ENCODE assay signal across 8 mouse cellular contexts in genomic region chr4:154105381-154106001, GRCm38 (mm10). TPM values are rescaled to one million over a fixed set of nuclear protein-coding genes. Genes with fewer than 3 reads are reported as not detected.
DNase-seq lines count a peak whose midpoint lies in the region; ATAC-seq and TF ChIP-seq lines count a peak whose summit lies in the region.

No protein-coding gene starts in this region.

- TF ChIP-seq CTCF in kidney, postnatal 0 days (IDR thresholded peaks at IDR 0.05; ENCODE audit: low read depth), result peak; percentile 84
- peak; percentile 98 for TF ChIP-seq CTCF in testis, adult 2 months (IDR thresholded peaks at IDR 0.05; ENCODE audit: control insufficient read depth, insufficient read depth, insufficient replicate concordance, low read depth, low read length)

- no peak for ATAC-seq in heart, embryonic 13.5 days (ENCODE audit: extremely low read depth, insufficient number of reproducible peaks, low FRiP score, low TSS enrichment)
- peak; percentile 53; the same call in 1 of the 2 replicates for ATAC-seq in kidney, postnatal 0 days (replicated peaks; ENCODE audit: low FRiP score, low read depth)
- ATAC-seq in liver, embryonic 13.5 days (ENCODE audit: low read depth), result peak; percentile 56
- ATAC-seq in neural tube, embryonic 12.5 days (ENCODE audit: low FRiP score, low read depth), result peak; percentile 58; the same call in 1 of the 2 replicates

- peak overlapping the region; percentile 21 for H3K4me3 ChIP-seq in embryonic facial prominence, embryonic 10.5 days
- peak overlapping the region; percentile 30 for H3K4me3 ChIP-seq in heart, embryonic 13.5 days
- H3K4me3 ChIP-seq in kidney, postnatal 0 days (replicated peaks; ENCODE audit: low read depth, low read length), result no peak overlapping the region
- H3K4me3 ChIP-seq in liver, embryonic 13.5 days (replicated peaks), result 0 out of 2 replicates have a peak overlapping the region, but pooled peaks have one; percentile 26
- H3K4me3 ChIP-seq in neural tube, embryonic 12.5 days, result 0 out of 2 replicates have a peak overlapping the region, but pooled peaks have one; percentile 3
- H3K4me3 ChIP-seq in testis, adult 2 months (ENCODE audit: control insufficient read depth, low read depth, low read length), result no peak overlapping the region; the same call in 1 of the 2 replicates

- 29% methylated on average over 20 of the region's 20 CpGs for WGBS in embryonic facial prominence, embryonic 10.5 days
- WGBS in heart, embryonic 13.5 days, result 29% methylated on average over 20 of the region's 20 CpGs
- 23% methylated on average over 20 of the region's 20 CpGs for WGBS in kidney, postnatal 0 days
- WGBS in liver, embryonic 13.5 days (ENCODE audit: insufficient replicate concordance), result 23% methylated on average over 20 of the region's 20 CpGs
- WGBS in neural tube, embryonic 12.5 days, result 27% methylated on average over 20 of the region's 20 CpGs

- no peaks in the 10 kb centered on the region for H3K36me3 ChIP-seq in embryonic facial prominence, embryonic 10.5 days (replicated peaks)
- H3K36me3 ChIP-seq in heart, embryonic 13.5 days, result no peaks in the 10 kb centered on the region
- no peaks in the 10 kb centered on the region for H3K36me3 ChIP-seq in kidney, postnatal 0 days (ENCODE audit: insufficient read depth, low read length)
- H3K36me3 ChIP-seq in liver, embryonic 13.5 days, result no peaks in the 10 kb centered on the region
- H3K36me3 ChIP-seq in neural tube, embryonic 12.5 days, result no peaks in the 10 kb centered on the region
- H3K36me3 ChIP-seq in testis, adult 2 months (ENCODE audit: control insufficient read depth, insufficient read depth, low read length), result no peaks in the 10 kb centered on the region

- H3K4me1 ChIP-seq in embryonic facial prominence, embryonic 10.5 days, result peaks cover 17% of the 10 kb centered on the region
- H3K4me1 ChIP-seq in heart, embryonic 13.5 days, result 0 out of 2 replicates have a peak, but pooled peaks cover 3% of the 10 kb centered on the region
- H3K4me1 ChIP-seq in kidney, postnatal 0 days (replicated peaks; ENCODE audit: insufficient read depth, low read length), result peaks cover 4% of the 10 kb centered on the region; the same call in 1 of the 2 replicates
- peaks cover 7% of the 10 kb centered on the region for H3K4me1 ChIP-seq in liver, embryonic 13.5 days (replicated peaks)
- peaks cover 6% of the 10 kb centered on the region; the same call in 1 of the 2 replicates for H3K4me1 ChIP-seq in neural tube, embryonic 12.5 days
- H3K4me1 ChIP-seq in testis, adult 2 months (ENCODE audit: control insufficient read depth, insufficient read depth, low read length), result peaks cover 9% of the 10 kb centered on the region

- DNase-seq in B cell, adult 2 months, result peak; percentile 70
- peak; percentile 70 for DNase-seq in adrenal gland, postnatal 10 days
- peak; percentile 80 for DNase-seq in embryonic facial prominence, embryonic 10.5 days (ENCODE audit: low spot score)
- DNase-seq in kidney, postnatal 0 days (ENCODE audit: low spot score), result peak; percentile 67
- peak; percentile 54 for DNase-seq in liver, embryonic 13.5 days

- no peak overlapping the region for H3K9ac ChIP-seq in heart, embryonic 13.5 days
- no peak overlapping the region for H3K9ac ChIP-seq in kidney, postnatal 0 days (ENCODE audit: low read depth, low read length)
- H3K9ac ChIP-seq in liver, embryonic 13.5 days, result 0 out of 2 replicates have a peak overlapping the region, but pooled peaks have one; percentile 9
- H3K9ac ChIP-seq in neural tube, embryonic 12.5 days, result no peak overlapping the region

- peaks cover 60% of the 10 kb centered on the region for H3K27me3 ChIP-seq in embryonic facial prominence, embryonic 10.5 days (replicated peaks; ENCODE audit: low read depth, poor library complexity, severe bottlenecking)
- peaks cover 98% of the 10 kb centered on the region for H3K27me3 ChIP-seq in heart, embryonic 13.5 days (replicated peaks)
- no peaks in the 10 kb centered on the region for H3K27me3 ChIP-seq in kidney, postnatal 0 days (ENCODE audit: insufficient read depth, low read length)
- H3K27me3 ChIP-seq in liver, embryonic 13.5 days, result peaks cover 72% of the 10 kb centered on the region
- peaks cover 21% of the 10 kb centered on the region for H3K27me3 ChIP-seq in neural tube, embryonic 12.5 days (replicated peaks)
- H3K27me3 ChIP-seq in testis, adult 2 months (ENCODE audit: control insufficient read depth, insufficient read depth, low read length), result no peaks in the 10 kb centered on the region

- TF ChIP-seq POLR2A in testis, adult 2 months (IDR thresholded peaks at IDR 0.05; ENCODE audit: control insufficient read depth, low read depth, low read length), result no peak

- no peak overlapping the region for H3K27ac ChIP-seq in embryonic facial prominence, embryonic 10.5 days (replicated peaks)
- no peak overlapping the region for H3K27ac ChIP-seq in heart, embryonic 13.5 days (replicated peaks)
- H3K27ac ChIP-seq in kidney, postnatal 0 days, result no peak overlapping the region
- H3K27ac ChIP-seq in liver, embryonic 13.5 days, result no peak overlapping the region
- no peak overlapping the region for H3K27ac ChIP-seq in neural tube, embryonic 12.5 days
- no peak overlapping the region for H3K27ac ChIP-seq in testis, adult 2 months (ENCODE audit: control insufficient read depth, insufficient read depth, low read depth, low read length)

- no peaks in the 10 kb centered on the region for H3K9me3 ChIP-seq in embryonic facial prominence, embryonic 10.5 days
- H3K9me3 ChIP-seq in heart, embryonic 13.5 days, result no peaks in the 10 kb centered on the region
- no peaks in the 10 kb centered on the region for H3K9me3 ChIP-seq in kidney, postnatal 0 days (replicated peaks; ENCODE audit: low read length)
- H3K9me3 ChIP-seq in liver, embryonic 13.5 days (replicated peaks), result no peaks in the 10 kb centered on the region
- H3K9me3 ChIP-seq in neural tube, embryonic 12.5 days, result no peaks in the 10 kb centered on the region

- H3K4me2 ChIP-seq in heart, embryonic 13.5 days, result peak overlapping the region; percentile 58
- peak overlapping the region; percentile 43 for H3K4me2 ChIP-seq in kidney, postnatal 0 days (ENCODE audit: low read length)
- H3K4me2 ChIP-seq in liver, embryonic 13.5 days, result peak overlapping the region; percentile 56
- peak overlapping the region; percentile 49 for H3K4me2 ChIP-seq in neural tube, embryonic 12.5 days (replicated peaks)

RNA-seq across cellular contexts. Expression of gene Trp73, which starts 34.5 kb away (rescaled TPM):
- under 1 TPM in 1 of 2 experiments, not detected in 1; 0.15 TPM for total RNA-seq in adrenal gland, postnatal 10 days (2021)
- 0.59 and 0.97 TPM in 2 replicates for polyA plus RNA-seq in embryonic facial prominence, embryonic 10.5 days (2016; fragmentation: Nextera tagmentation; extraction: Ambion mirVana)
- polyA plus RNA-seq in heart, embryonic 13.5 days (2015; fragmentation: Nextera tagmentation; extraction: Ambion mirVana), result 0.07 and 0.10 TPM in 2 replicates
- polyA plus RNA-seq in kidney, postnatal 0 days (2015; fragmentation: Nextera tagmentation; extraction: Ambion mirVana), result 0.25 and 0.26 TPM in 2 replicates
- 0.17 TPM in 1 of 2 replicates, not detected in the other for polyA plus RNA-seq in liver, embryonic 13.5 days (2015; fragmentation: Nextera tagmentation; extraction: Ambion mirVana)
- 0.15 and 0.50 TPM in 2 replicates for polyA plus RNA-seq in neural tube, embryonic 12.5 days (2016; fragmentation: Nextera tagmentation; extraction: Ambion mirVana)
- 0.17 and 0.48 TPM in 2 replicates for polyA plus RNA-seq in testis, adult 2 months (2012; rRNA removed)

RNA-seq across cellular contexts. Expression of gene Wrap73, which starts 36.7 kb away (rescaled TPM):
- total RNA-seq in adrenal gland, postnatal 10 days (2021), result 10 to 100 TPM; 15.2 to 19.1 TPM
- polyA plus RNA-seq in embryonic facial prominence, embryonic 10.5 days (2016; fragmentation: Nextera tagmentation; extraction: Ambion mirVana), result 45.5 and 50.1 TPM in 2 replicates
- polyA plus RNA-seq in heart, embryonic 13.5 days (2015; fragmentation: Nextera tagmentation; extraction: Ambion mirVana), result 22.6 and 24.3 TPM in 2 replicates
- polyA plus RNA-seq in kidney, postnatal 0 days (2015; fragmentation: Nextera tagmentation; extraction: Ambion mirVana), result 28.5 and 31.8 TPM in 2 replicates
- 26.9 and 29.9 TPM in 2 replicates for polyA plus RNA-seq in liver, embryonic 13.5 days (2015; fragmentation: Nextera tagmentation; extraction: Ambion mirVana)
- polyA plus RNA-seq in neural tube, embryonic 12.5 days (2016; fragmentation: Nextera tagmentation; extraction: Ambion mirVana), result 44.6 and 46.6 TPM in 2 replicates
- 20.8 and 21.2 TPM in 2 replicates for polyA plus RNA-seq in testis, adult 2 months (2012; rRNA removed)

RNA-seq across cellular contexts. Expression of gene Tprgl, which starts 55.0 kb away (rescaled TPM):
- 100 to 1,000 TPM; 111 to 120 TPM for total RNA-seq in adrenal gland, postnatal 10 days (2021)
- polyA plus RNA-seq in embryonic facial prominence, embryonic 10.5 days (2016; fragmentation: Nextera tagmentation; extraction: Ambion mirVana), result 108 and 115 TPM in 2 replicates
- polyA plus RNA-seq in heart, embryonic 13.5 days (2015; fragmentation: Nextera tagmentation; extraction: Ambion mirVana), result 119 and 121 TPM in 2 replicates
- polyA plus RNA-seq in kidney, postnatal 0 days (2015; fragmentation: Nextera tagmentation; extraction: Ambion mirVana), result 154 and 172 TPM in 2 replicates
- 138 and 145 TPM in 2 replicates for polyA plus RNA-seq in liver, embryonic 13.5 days (2015; fragmentation: Nextera tagmentation; extraction: Ambion mirVana)
- polyA plus RNA-seq in neural tube, embryonic 12.5 days (2016; fragmentation: Nextera tagmentation; extraction: Ambion mirVana), result 154 and 158 TPM in 2 replicates
- polyA plus RNA-seq in testis, adult 2 months (2012; rRNA removed), result 212 and 246 TPM in 2 replicates

Comparison
In these comparisons a context has a peak if more than half of its experiments do, and no peak if none do; other contexts are left out.
1. H3K4me3 ChIP-seq: peak in embryonic facial prominence, embryonic 10.5 days (single experiment), heart, embryonic 13.5 days (single experiment), liver, embryonic 13.5 days (single experiment) and neural tube, embryonic 12.5 days (single experiment); none in kidney, postnatal 0 days (single experiment) and testis, adult 2 months (single experiment).
2. Peak in every context shown above with its lines, with median percentiles within 50 percentile points of each other: DNase-seq and H3K4me2 ChIP-seq.